Mouse (Mus musculus) C2C12 (cell line): ENCODE data around the gene Ubtf.
"Not testable (repeated sequence)": the region's sequence is repeated elsewhere in the genome, so short reads cannot be mapped to it uniquely, and the experiment has no call there.

Experiments used
- CEBPB ChIP-seq: IDR thresholded peaks from one replicate; pipeline ENCODE4 v1.6.1; 2011; ENCODE audit warnings: low read depth, mild to moderate bottlenecking, control low read depth, moderate library complexity
- CTCF ChIP-seq: IDR thresholded peaks from one replicate; pipeline ENCODE4 v1.5.1; 2011; ENCODE audit not compliant: control insufficient read depth, insufficient read depth, insufficient read length
- FOSL1 ChIP-seq: IDR thresholded peaks from one replicate; pipeline ENCODE4 v1.8.0; 2011; ENCODE audit warnings: mild to moderate bottlenecking, low read length; ENCODE audit not compliant: poor library complexity, insufficient read depth, severe bottlenecking
- MAX ChIP-seq: IDR thresholded peaks from one replicate; pipeline ENCODE4 v1.6.1; 2011; ENCODE audit warnings: mild to moderate bottlenecking, control low read depth
- MYOD1 ChIP-seq: IDR thresholded peaks from one replicate; pipeline ENCODE4 v1.6.1; 2011; ENCODE audit warnings: low read depth; ENCODE audit not compliant: control insufficient read depth, insufficient read length
- MYOG ChIP-seq: IDR thresholded peaks from one replicate; pipeline ENCODE4 v1.6.1; 2011; ENCODE audit not compliant: control insufficient read depth, insufficient read length; ENCODE audit errors: extremely low read depth
- USF1 ChIP-seq: IDR thresholded peaks from one replicate; pipeline ENCODE4 v1.6.1; 2011; ENCODE audit warnings: low read depth, mild to moderate bottlenecking, control low read depth, moderate library complexity

GRCm38 (mm10) chr11:102366103-102366502 is 46.6 kb upstream of the Ubtf start, which contains the start of gene Slc4a1:
- not testable (repeated sequence) for TF ChIP-seq CTCF, MAX, CEBPB, USF1, MYOD1, FOSL1, MYOG
